Mouse (Mus musculus) liver, postnatal 0 days (tissue): ENCODE data around the gene Vipr1.

ENCODE experiments used
- CTCF ChIP-seq: sonication (generic); IDR thresholded peaks from 2 replicates; pipeline ENCODE4 v1.5.1; 2016; ENCODE audit warnings: antibody characterized with exemption, low read depth
- EP300 ChIP-seq: IDR thresholded peaks from 2 replicates; pipeline ENCODE4 v1.6.1; 2016; ENCODE audit warnings: antibody characterized with exemption, low read depth, mild to moderate bottlenecking

DNA sequence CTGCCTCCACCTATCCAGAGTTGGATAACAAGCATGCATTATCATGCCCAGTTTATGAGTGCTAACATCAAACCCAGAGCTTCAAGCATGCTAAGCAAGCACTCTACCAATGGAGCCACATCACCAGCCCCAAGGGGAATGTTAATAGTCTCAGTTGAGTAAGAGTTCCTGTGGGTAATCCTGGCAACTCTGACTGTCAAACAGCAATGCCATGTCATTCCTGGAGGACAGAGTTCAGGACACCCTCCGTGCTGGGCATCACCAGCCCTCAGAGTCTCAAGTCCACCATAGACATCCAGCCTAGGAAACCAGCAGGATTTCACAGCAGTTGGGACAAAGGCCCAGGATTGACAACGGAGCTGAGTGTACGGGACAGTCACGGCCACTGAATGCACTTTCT, 19.3 kb upstream of the Vipr1 start:
- TF ChIP-seq CTCF: no peak
- TF ChIP-seq EP300: no peak
